Comparison of ENCODE assay signal across 8 mouse cellular contexts in genomic region chr7:4752821-4753570, GRCm38 (mm10). TPM values are rescaled to one million over a fixed set of nuclear protein-coding genes. Genes with fewer than 3 reads are reported as not detected.
DNase-seq lines count a peak whose midpoint lies in the region; ATAC-seq lines count a peak whose summit lies in the region.

Cox6b2 (minus strand) TSS chr7:4753094.

- no peaks in the 10 kb centered on the region for H3K9me3 ChIP-seq in intestine, embryonic 15.5 days
- H3K9me3 ChIP-seq in limb, embryonic 11.5 days (ENCODE audit: control insufficient read depth, low read length) = no peaks in the 10 kb centered on the region
- no peaks in the 10 kb centered on the region; the same call in 1 of the 2 replicates for H3K9me3 ChIP-seq in midbrain, embryonic 12.5 days

- DNase-seq in adrenal gland, adult 2 months = peak; percentile 72
- peak; percentile 94 for DNase-seq in embryo, embryonic 11 days
- peak; percentile 94 for DNase-seq in limb, embryonic 11.5 days (ENCODE audit: low spot score)
- DNase-seq in skeletal muscle tissue, adult 2 months (ENCODE audit: low read depth, low spot score) = peak; percentile 25
- no peak for DNase-seq in adipocyte (ENCODE audit: low spot score)

- H3K27me3 ChIP-seq in intestine, embryonic 15.5 days (replicated peaks) = no peaks in the 10 kb centered on the region
- H3K27me3 ChIP-seq in limb, embryonic 11.5 days (ENCODE audit: control insufficient read depth, insufficient read depth, low read length) = no peaks in the 10 kb centered on the region
- peaks cover 16% of the 10 kb centered on the region; the same call in 1 of the 2 replicates for H3K27me3 ChIP-seq in midbrain, embryonic 12.5 days

- WGBS in intestine, embryonic 15.5 days = 2% methylated on average over 24 of the region's 24 CpGs
- WGBS in limb, embryonic 11.5 days = 5% methylated on average over 24 of the region's 24 CpGs
- WGBS in midbrain, embryonic 12.5 days = 3% methylated on average over 24 of the region's 24 CpGs

- peaks cover 14% of the 10 kb centered on the region for H3K4me1 ChIP-seq in intestine, embryonic 15.5 days (replicated peaks)
- H3K4me1 ChIP-seq in limb, embryonic 11.5 days (ENCODE audit: control insufficient read depth, insufficient read depth, low read length) = peaks cover 9% of the 10 kb centered on the region
- H3K4me1 ChIP-seq in midbrain, embryonic 12.5 days = peaks cover 21% of the 10 kb centered on the region

- H3K4me3 ChIP-seq in intestine, embryonic 15.5 days (replicated peaks) = peak within 1 kb of the TSS; percentile 40
- H3K4me3 ChIP-seq in limb, embryonic 11.5 days (ENCODE audit: low read depth, low read length) = peak within 1 kb of the TSS; percentile 33
- peak within 1 kb of the TSS; percentile 35 for H3K4me3 ChIP-seq in midbrain, embryonic 12.5 days

- H3K9ac ChIP-seq in intestine, embryonic 15.5 days = peak within 1 kb of the TSS; percentile 41
- H3K9ac ChIP-seq in limb, embryonic 11.5 days (ENCODE audit: low read length) = no peak within 1 kb of the TSS; the same call in 1 of the 2 replicates
- H3K9ac ChIP-seq in midbrain, embryonic 12.5 days (replicated peaks) = peak within 1 kb of the TSS; percentile 28; the same call in 1 of the 2 replicates

- H3K36me3 ChIP-seq in intestine, embryonic 15.5 days = 0 out of 2 replicates have a peak, but pooled peaks cover 2% of the 10 kb centered on the region
- H3K36me3 ChIP-seq in limb, embryonic 11.5 days (ENCODE audit: control insufficient read depth, insufficient read depth, low read length) = no peaks in the 10 kb centered on the region; the same call in 1 of the 2 replicates
- no peaks in the 10 kb centered on the region; the same call in 1 of the 2 replicates for H3K36me3 ChIP-seq in midbrain, embryonic 12.5 days

- ATAC-seq in granulocyte monocyte progenitor cell, adult 5-6 weeks (replicated peaks; ENCODE audit: poor library complexity, severe bottlenecking) = peak; percentile 79
- ATAC-seq in intestine, embryonic 15.5 days = peak; percentile 94
- ATAC-seq in limb, embryonic 11.5 days (ENCODE audit: insufficient number of reproducible peaks, low FRiP score, low TSS enrichment, low read depth) = peak; percentile 94
- peak; percentile 92 for ATAC-seq in midbrain, embryonic 12.5 days (ENCODE audit: low FRiP score, low read depth)

- peak within 1 kb of the TSS; percentile 48; the same call in 1 of the 2 replicates for H3K27ac ChIP-seq in intestine, embryonic 15.5 days
- no peak within 1 kb of the TSS for H3K27ac ChIP-seq in limb, embryonic 11.5 days (replicated peaks; ENCODE audit: low read depth, low read length)
- H3K27ac ChIP-seq in midbrain, embryonic 12.5 days (replicated peaks) = peak within 1 kb of the TSS; percentile 56

- peak within 1 kb of the TSS; percentile 75 for H3K4me2 ChIP-seq in intestine, embryonic 15.5 days (replicated peaks)
- peak within 1 kb of the TSS; percentile 39 for H3K4me2 ChIP-seq in limb, embryonic 11.5 days (ENCODE audit: low read depth, severe bottlenecking)
- H3K4me2 ChIP-seq in midbrain, embryonic 12.5 days (replicated peaks) = peak within 1 kb of the TSS; percentile 52

RNA-seq across cellular contexts. Expression of gene Cox6b2, which starts in this region (rescaled TPM):
- total RNA-seq in adrenal gland, adult 2 months (2021) = 10 to 100 TPM in 1 of 2 experiments, 1 to 10 TPM in 1; 7.4 to 10.4 TPM
- polyA plus RNA-seq in adrenal gland, adult 2 months (2012; rRNA removed) = 7.9 and 13.2 TPM in 2 replicates
- 50.3 and 69.2 TPM in 2 replicates for total RNA-seq in granulocyte monocyte progenitor cell, adult 5-6 weeks (2014; fragmentation: Nextera tagmentation)
- total RNA-seq in granulocyte monocyte progenitor cell, adult 5-6 weeks (2017) = 28.9 and 30.7 TPM in 2 replicates
- 45.5 and 53.0 TPM in 2 replicates for polyA plus RNA-seq in intestine, embryonic 15.5 days (2015; fragmentation: Nextera tagmentation; extraction: Ambion mirVana)
- 36.9 and 38.4 TPM in 2 replicates for polyA plus RNA-seq in limb, embryonic 11.5 days (2014; fragmentation: Nextera tagmentation; extraction: Ambion mirVana)
- 33.7 and 45.8 TPM in 2 replicates for polyA plus RNA-seq in midbrain, embryonic 12.5 days (2016; fragmentation: Nextera tagmentation; extraction: Ambion mirVana)
